Mouse (Mus musculus) liver, embryonic 18 days (tissue): ENCODE measurements around the gene Lrrn3. TPM values are rescaled to one million over a fixed set of nuclear protein-coding genes. Genes with fewer than 3 reads are reported as not detected.

Source experiments
- polyA plus RNA-seq: library from polyadenylated mRNA; depleted of rRNA; stranded (reverse); fragments of >200 nt; gene quantifications from 2 replicates; pipeline ENCODE4 v1.2.3, GENCODE M21; 2012; rRNA removed

Gene Lrrn3
- polyA plus RNA-seq: 0.38 and 0.43 TPM in 2 replicates

DNA sequence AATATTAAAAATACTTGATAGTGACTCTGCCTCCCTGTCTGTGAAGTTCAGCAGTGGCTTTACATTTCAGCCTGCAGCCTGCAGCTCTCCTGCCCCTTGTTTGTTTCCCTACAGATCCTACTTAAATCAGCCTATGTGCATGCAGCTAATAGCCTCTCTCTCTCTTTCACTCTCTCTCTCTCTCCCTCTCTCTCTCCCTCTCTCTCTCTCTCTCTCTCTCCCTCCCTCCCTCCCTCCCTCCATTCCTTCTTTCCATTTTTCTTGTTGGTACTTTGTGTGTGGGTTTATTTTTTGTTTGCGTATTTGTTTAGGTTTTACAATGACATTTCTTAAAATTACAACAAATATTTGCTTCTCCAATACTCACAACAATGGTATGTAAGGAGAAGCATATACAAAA lies at the start of gene Lrrn3:
Gene Lrrn3 (minus strand): TSS at position 101 of the 400 bp plus-strand sequence.

